Mouse (Mus musculus) large intestine, adult 2 months (tissue): ENCODE data around the gene Apmap. TPM values are rescaled to one million over a fixed set of nuclear protein-coding genes. Genes with fewer than 3 reads are reported as not detected.

Experiments
- polyA plus RNA-seq: library from polyadenylated mRNA; depleted of rRNA; stranded (reverse); fragments of >200 nt; gene quantifications from 2 replicates; pipeline ENCODE4 v1.2.3, GENCODE M21; 2012; rRNA removed

The Apmap gene
- polyA plus RNA-seq, 1 experiment: 56.1 TPM

Other genes with a start within 250 kb of the Apmap start
- 1.1 and 1.5 TPM in 2 replicates for gene 3300002I08Rik, start 245.8 kb downstream of the Apmap start, polyA plus RNA-seq
- gene Zfp442, start 157.1 kb downstream of the Apmap start, polyA plus RNA-seq: 0.14 and 0.22 TPM in 2 replicates
- not detected in 2 replicates for gene Zfp345, start 123.5 kb downstream of the Apmap start, polyA plus RNA-seq
- gene Cst7, start 38.2 kb downstream of the Apmap start, polyA plus RNA-seq: 5.6 and 7.1 TPM in 2 replicates
- gene Acss1, start 59.9 kb upstream of the Apmap start, polyA plus RNA-seq: 51.6 and 67.6 TPM in 2 replicates
- gene Vsx1, start 80.8 kb upstream of the Apmap start, polyA plus RNA-seq: not detected in 2 replicates
- gene Entpd6, start 140.5 kb upstream of the Apmap start, polyA plus RNA-seq: 29.5 and 34.6 TPM in 2 replicates
- gene Pygb, start 178.2 kb upstream of the Apmap start, polyA plus RNA-seq: 39.4 and 42.2 TPM in 2 replicates